Comparison of ENCODE assay signal across 17 mouse cellular contexts in genomic region chr16:35223930-35224329, GRCm38 (mm10).
DNase-seq lines count a peak whose midpoint lies in the region; ATAC-seq lines count a peak whose summit lies in the region.
"Had no signal": no experiment of that assay in that cellular context is flagged by ENCODE, and none has a peak within 500 bp of the region (broad histone marks: within the 10 kb centered on the region; RNA-seq: fewer than 3 reads in every experiment).

No protein-coding gene starts in this region.

- H3K4me3 ChIP-seq in heart, embryonic 16.5 days (ENCODE audit: low read length): peak overlapping the region; percentile 12; the same call in 1 of the 2 replicates
- H3K4me3 ChIP-seq: intestine, embryonic 15.5 days; limb, embryonic 10.5 days; liver, embryonic 15.5 days; midbrain, embryonic 15.5 days; neural tube, embryonic 12.5 days had no signal

- intact Hi-C loops in heart, postnatal 14 days (cut with DNase I): no loop called here

- no peaks in the 10 kb centered on the region for H3K27me3 ChIP-seq in heart, embryonic 16.5 days (ENCODE audit: control insufficient read depth, insufficient read depth, low read length)
- H3K27me3 ChIP-seq: intestine, embryonic 15.5 days; liver, embryonic 15.5 days; midbrain, embryonic 15.5 days; neural tube, embryonic 12.5 days had no signal

- DNase-seq in heart, postnatal 14 days: no peak
- peak; percentile 68 for DNase-seq in testis, postnatal 10 days (ENCODE audit: low spot score)
- DNase-seq in testis, postnatal 14 days (ENCODE audit: low spot score): no peak
- peak; percentile 59 for DNase-seq in cerebellum, adult 9-10 months
- DNase-seq in retina, postnatal 7 days (ENCODE audit: low read depth, low spot score): peak; percentile 23
- DNase-seq in thymus, postnatal 0 days (ENCODE audit: low spot score): no peak
- DNase-seq: adrenal gland, adult 8-10 months; kidney, postnatal 14 days; lung, postnatal 36 days; right cerebral cortex, adult 18-20 months had no signal

- no peaks in the 10 kb centered on the region for H3K36me3 ChIP-seq in heart, embryonic 16.5 days (ENCODE audit: control insufficient read depth, insufficient read depth)
- H3K36me3 ChIP-seq: intestine, embryonic 15.5 days; limb, embryonic 10.5 days; liver, embryonic 15.5 days; midbrain, embryonic 15.5 days; neural tube, embryonic 12.5 days had no signal

- peaks cover 71% of the 10 kb centered on the region for H3K4me1 ChIP-seq in heart, embryonic 16.5 days (ENCODE audit: control insufficient read depth, insufficient read depth, low read length)
- H3K4me1 ChIP-seq: liver, embryonic 15.5 days; midbrain, embryonic 15.5 days had no signal

- 34% methylated on average over 4 of the region's 4 CpGs for WGBS in heart, embryonic 16.5 days

- H3K9ac ChIP-seq in heart, embryonic 16.5 days (ENCODE audit: low read length): peak overlapping the region; percentile 66
- H3K9ac ChIP-seq: intestine, embryonic 15.5 days; liver, embryonic 15.5 days; midbrain, embryonic 15.5 days; neural tube, embryonic 12.5 days had no signal

- peak overlapping the region; percentile 56 for H3K4me2 ChIP-seq in heart, embryonic 16.5 days (ENCODE audit: low read depth, low read length)
- H3K4me2 ChIP-seq: liver, embryonic 15.5 days; midbrain, embryonic 15.5 days; neural tube, embryonic 12.5 days had no signal

- H3K27ac ChIP-seq in heart, embryonic 16.5 days (ENCODE audit: low read length): peak overlapping the region; percentile 95
- H3K27ac ChIP-seq: intestine, embryonic 15.5 days; limb, embryonic 10.5 days; liver, embryonic 15.5 days; midbrain, embryonic 15.5 days; neural tube, embryonic 12.5 days had no signal

- no peaks in the 10 kb centered on the region for H3K9me3 ChIP-seq in heart, embryonic 16.5 days (replicated peaks; ENCODE audit: control insufficient read depth, low read length)
- H3K9me3 ChIP-seq: intestine, embryonic 15.5 days; limb, embryonic 10.5 days; liver, embryonic 15.5 days; midbrain, embryonic 15.5 days; neural tube, embryonic 12.5 days had no signal

- 0 out of 2 replicates have a peak, but pooled peaks have one; percentile 21 for ATAC-seq in heart, embryonic 16.5 days (replicated peaks; ENCODE audit: extremely low read depth, insufficient read depth, low FRiP score)
- ATAC-seq in frontal cortex, adult (ENCODE audit: low TSS enrichment): no peak
- ATAC-seq: midbrain, embryonic 15.5 days had no signal

Comparison
In these comparisons a context has a peak if more than half of its experiments do, and no peak if none do; other contexts are left out.
1. DNase-seq: peak in testis, postnatal 10 days (single experiment), cerebellum, adult 9-10 months (single experiment) and retina, postnatal 7 days (single experiment); none in heart, postnatal 14 days (0 of 2), testis, postnatal 14 days (single experiment) and thymus, postnatal 0 days (single experiment).